ENCODE assay signal across 21 mouse cellular contexts in genomic region chr19:30109122-30109521, GRCm38 (mm10).
DNase-seq lines count a peak whose midpoint lies in the region; ATAC-seq and TF ChIP-seq lines count a peak whose summit lies in the region.
"Had no signal": no experiment of that assay in that cellular context is flagged by ENCODE, and none has a peak within 500 bp of the region (broad histone marks: within the 10 kb centered on the region; RNA-seq: fewer than 3 reads in every experiment).

No protein-coding gene starts in this region.

- H3K4me1 ChIP-seq in hindbrain, embryonic 12.5 days, result peaks cover 12% of the 10 kb centered on the region
- H3K4me1 ChIP-seq in hindbrain, embryonic 11.5 days (replicated peaks; ENCODE audit: control insufficient read depth, insufficient read depth, low read length), result no peaks in the 10 kb centered on the region
- H3K4me1 ChIP-seq in forebrain, embryonic 14.5 days (ENCODE audit: control insufficient read depth, insufficient read depth, low read length), result peaks cover 3% of the 10 kb centered on the region
- no peaks in the 10 kb centered on the region for H3K4me1 ChIP-seq in hindbrain, postnatal 0 days (ENCODE audit: insufficient read depth, low read length)
- H3K4me1 ChIP-seq in olfactory bulb, adult 2 months (ENCODE audit: control insufficient read depth, insufficient read depth, low read length), result peaks cover 15% of the 10 kb centered on the region
- 0 out of 2 replicates have a peak, but pooled peaks cover 2% of the 10 kb centered on the region for H3K4me1 ChIP-seq in kidney, adult 2 months (ENCODE audit: control insufficient read depth, insufficient read depth, low read length)
- H3K4me1 ChIP-seq: stomach, embryonic 15.5 days had no signal

- H3K27ac ChIP-seq in hindbrain, embryonic 12.5 days, result peak overlapping the region; percentile 58
- no peak overlapping the region for H3K27ac ChIP-seq in hindbrain, embryonic 11.5 days (ENCODE audit: low read depth, low read length)
- peak overlapping the region; percentile 65; the same call in 1 of the 2 replicates for H3K27ac ChIP-seq in forebrain, embryonic 14.5 days (ENCODE audit: low read depth, low read length)
- H3K27ac ChIP-seq in hindbrain, postnatal 0 days, result peak overlapping the region; percentile 32; the same call in 1 of the 2 replicates
- peak overlapping the region; percentile 13 for H3K27ac ChIP-seq in olfactory bulb, adult 2 months (ENCODE audit: insufficient read depth, low read depth, low read length)
- H3K27ac ChIP-seq in kidney, adult 2 months (ENCODE audit: insufficient read depth, low read depth, low read length), result no peak overlapping the region
- H3K27ac ChIP-seq: embryonic facial prominence, embryonic 15.5 days; stomach, embryonic 15.5 days had no signal

- no peak for TF ChIP-seq POLR2A in olfactory bulb, adult 2 months (IDR thresholded peaks at IDR 0.05; ENCODE audit: insufficient read depth, low read depth, low read length)
- no peak for TF ChIP-seq POLR2A in kidney, adult 2 months (IDR thresholded peaks at IDR 0.05; ENCODE audit: low read depth, low read length)

- H3K36me3 ChIP-seq in hindbrain, embryonic 12.5 days, result no peaks in the 10 kb centered on the region; the same call in 1 of the 2 replicates
- no peaks in the 10 kb centered on the region for H3K36me3 ChIP-seq in hindbrain, embryonic 11.5 days (ENCODE audit: control insufficient read depth, insufficient read depth, low read length)
- H3K36me3 ChIP-seq in forebrain, embryonic 14.5 days (ENCODE audit: control insufficient read depth, insufficient read depth, low read length), result no peaks in the 10 kb centered on the region
- no peaks in the 10 kb centered on the region for H3K36me3 ChIP-seq in hindbrain, postnatal 0 days (ENCODE audit: insufficient read depth, low read length)
- H3K36me3 ChIP-seq in kidney, adult 2 months (ENCODE audit: control insufficient read depth, insufficient read depth, low read length), result no peaks in the 10 kb centered on the region
- H3K36me3 ChIP-seq: embryonic facial prominence, embryonic 15.5 days; stomach, embryonic 15.5 days had no signal

- 51% methylated on average over 6 of the region's 6 CpGs for whole genome bisulfite sequencing in hindbrain, embryonic 12.5 days
- WGBS in hindbrain, embryonic 11.5 days, result 73% methylated on average over 6 of the region's 6 CpGs
- 56% methylated on average over 6 of the region's 6 CpGs for WGBS in forebrain, embryonic 14.5 days
- WGBS in hindbrain, postnatal 0 days, result 27% methylated on average over 6 of the region's 6 CpGs
- WGBS in olfactory bulb, adult 2 months, result 14% methylated on average over 6 of the region's 6 CpGs
- 89% methylated on average over 6 of the region's 6 CpGs for WGBS in kidney, adult 2 months

- H3K4me3 ChIP-seq in hindbrain, embryonic 12.5 days, result no peak overlapping the region
- no peak overlapping the region for H3K4me3 ChIP-seq in hindbrain, embryonic 11.5 days (ENCODE audit: low read depth, low read length)
- H3K4me3 ChIP-seq in forebrain, embryonic 14.5 days (ENCODE audit: low read depth, low read length), result no peak overlapping the region
- no peak overlapping the region for H3K4me3 ChIP-seq in hindbrain, postnatal 0 days (ENCODE audit: low read length)
- no peak overlapping the region for H3K4me3 ChIP-seq in olfactory bulb, adult 2 months (ENCODE audit: insufficient read depth, low read depth, low read length)
- no peak overlapping the region for H3K4me3 ChIP-seq in kidney, adult 2 months (ENCODE audit: insufficient read depth, low read depth, low read length)
- H3K4me3 ChIP-seq: embryonic facial prominence, embryonic 15.5 days; myocyte; stomach, embryonic 15.5 days had no signal

- TF ChIP-seq CTCF in hindbrain, postnatal 0 days (IDR thresholded peaks at IDR 0.05; ENCODE audit: low read depth), result no peak
- TF ChIP-seq CTCF in olfactory bulb, adult 2 months (IDR thresholded peaks at IDR 0.05; ENCODE audit: insufficient read depth, low read depth, low read length), result no peak
- no peak for TF ChIP-seq CTCF in kidney, adult 2 months (conservative IDR thresholded peaks at IDR 0.05; ENCODE audit: insufficient read depth, insufficient read length, low read depth, low read length)

- no peak overlapping the region for H3K4me2 ChIP-seq in hindbrain, embryonic 12.5 days (replicated peaks)
- H3K4me2 ChIP-seq in hindbrain, embryonic 11.5 days (replicated peaks; ENCODE audit: low read depth, low read length), result no peak overlapping the region
- H3K4me2 ChIP-seq in forebrain, embryonic 14.5 days (ENCODE audit: low read length), result no peak overlapping the region
- H3K4me2 ChIP-seq in hindbrain, postnatal 0 days (ENCODE audit: low read depth, low read length), result no peak overlapping the region
- H3K4me2 ChIP-seq: embryonic facial prominence, embryonic 15.5 days; heart, embryonic 11.5 days; lung, embryonic 14.5 days; stomach, embryonic 15.5 days had no signal

- no peaks in the 10 kb centered on the region for H3K9me3 ChIP-seq in hindbrain, embryonic 12.5 days (replicated peaks)
- H3K9me3 ChIP-seq in hindbrain, embryonic 11.5 days (ENCODE audit: control insufficient read depth, low read length), result no peaks in the 10 kb centered on the region
- H3K9me3 ChIP-seq in forebrain, embryonic 14.5 days (replicated peaks; ENCODE audit: control insufficient read depth, low read length), result no peaks in the 10 kb centered on the region
- no peaks in the 10 kb centered on the region for H3K9me3 ChIP-seq in hindbrain, postnatal 0 days (ENCODE audit: low read length)
- H3K9me3 ChIP-seq: embryonic facial prominence, embryonic 15.5 days; stomach, embryonic 15.5 days had no signal

- no peaks in the 10 kb centered on the region for H3K27me3 ChIP-seq in hindbrain, embryonic 12.5 days
- no peaks in the 10 kb centered on the region for H3K27me3 ChIP-seq in hindbrain, embryonic 11.5 days (ENCODE audit: control insufficient read depth, insufficient read depth, low read length)
- H3K27me3 ChIP-seq in forebrain, embryonic 14.5 days (replicated peaks; ENCODE audit: control insufficient read depth, insufficient read depth, low read length), result no peaks in the 10 kb centered on the region
- H3K27me3 ChIP-seq in hindbrain, postnatal 0 days (ENCODE audit: insufficient read depth, low read length), result no peaks in the 10 kb centered on the region
- H3K27me3 ChIP-seq in kidney, adult 2 months (replicated peaks; ENCODE audit: control insufficient read depth, insufficient read depth, low read length), result no peaks in the 10 kb centered on the region
- H3K27me3 ChIP-seq: embryonic facial prominence, embryonic 15.5 days; Patski; stomach, embryonic 15.5 days had no signal

- ATAC-seq in hindbrain, embryonic 12.5 days (ENCODE audit: low FRiP score), result peak; percentile 38; the same call in 1 of the 2 replicates
- no peak for ATAC-seq in hindbrain, embryonic 11.5 days (ENCODE audit: low FRiP score)
- peak; percentile 37; the same call in 1 of the 2 replicates for ATAC-seq in forebrain, embryonic 14.5 days
- peak; percentile 65; the same call in 1 of the 2 replicates for ATAC-seq in hindbrain, postnatal 0 days
- no peak for ATAC-seq in erythroblast, adult 5-6 weeks (replicated peaks; ENCODE audit: low FRiP score, poor library complexity, severe bottlenecking)
- ATAC-seq: Patski had no signal

- H3K9ac ChIP-seq in hindbrain, embryonic 12.5 days, result no peak overlapping the region
- no peak overlapping the region for H3K9ac ChIP-seq in hindbrain, embryonic 11.5 days (ENCODE audit: low read depth, low read length)
- H3K9ac ChIP-seq in forebrain, embryonic 14.5 days (ENCODE audit: low read length), result no peak overlapping the region
- no peak overlapping the region for H3K9ac ChIP-seq in hindbrain, postnatal 0 days (replicated peaks; ENCODE audit: low read length)
- H3K9ac ChIP-seq: embryonic facial prominence, embryonic 15.5 days; lung, embryonic 14.5 days; stomach, embryonic 15.5 days had no signal

- DNase-seq in hindbrain, embryonic 11.5 days (ENCODE audit: low spot score), result no peak
- DNase-seq in forebrain, embryonic 14.5 days (ENCODE audit: low spot score), result peak; percentile 72
- peak; percentile 69 for DNase-seq in hindbrain, postnatal 0 days (ENCODE audit: low spot score)
- DNase-seq in kidney, adult 2 months, result no peak
- DNase-seq: B cell, adult 2 months; cerebellum, adult 11 months; cerebellum, postnatal 36 days; kidney, adult 11 months; kidney, postnatal 25 days; liver; lung, embryonic 14.5 days; spleen, adult 18-20 months; thymus, postnatal 25 days had no signal

Comparison
In these comparisons a context has a peak if more than half of its experiments do, and no peak if none do; other contexts are left out.
1. ATAC-seq: peak in hindbrain, embryonic 12.5 days (single experiment), forebrain, embryonic 14.5 days (single experiment) and hindbrain, postnatal 0 days (single experiment); none in hindbrain, embryonic 11.5 days (single experiment) and erythroblast, adult 5-6 weeks (single experiment).
2. H3K27ac ChIP-seq: peak in hindbrain, embryonic 12.5 days (single experiment), forebrain, embryonic 14.5 days (single experiment), hindbrain, postnatal 0 days (single experiment) and olfactory bulb, adult 2 months (single experiment); none in hindbrain, embryonic 11.5 days (single experiment) and kidney, adult 2 months (single experiment).
3. DNase-seq: peak in forebrain, embryonic 14.5 days (single experiment) and hindbrain, postnatal 0 days (single experiment); none in hindbrain, embryonic 11.5 days (single experiment) and kidney, adult 2 months (single experiment).